Mouse (Mus musculus) 3T3-L1 (cell line): ENCODE data around the gene Cul7.

Source experiments
- DNase-seq: peaks from one replicate; pipeline ENCODE4 v3.0.0-alpha.2; 2015; ENCODE audit warnings: low read depth, low spot score

Gene Cul7

DNA sequence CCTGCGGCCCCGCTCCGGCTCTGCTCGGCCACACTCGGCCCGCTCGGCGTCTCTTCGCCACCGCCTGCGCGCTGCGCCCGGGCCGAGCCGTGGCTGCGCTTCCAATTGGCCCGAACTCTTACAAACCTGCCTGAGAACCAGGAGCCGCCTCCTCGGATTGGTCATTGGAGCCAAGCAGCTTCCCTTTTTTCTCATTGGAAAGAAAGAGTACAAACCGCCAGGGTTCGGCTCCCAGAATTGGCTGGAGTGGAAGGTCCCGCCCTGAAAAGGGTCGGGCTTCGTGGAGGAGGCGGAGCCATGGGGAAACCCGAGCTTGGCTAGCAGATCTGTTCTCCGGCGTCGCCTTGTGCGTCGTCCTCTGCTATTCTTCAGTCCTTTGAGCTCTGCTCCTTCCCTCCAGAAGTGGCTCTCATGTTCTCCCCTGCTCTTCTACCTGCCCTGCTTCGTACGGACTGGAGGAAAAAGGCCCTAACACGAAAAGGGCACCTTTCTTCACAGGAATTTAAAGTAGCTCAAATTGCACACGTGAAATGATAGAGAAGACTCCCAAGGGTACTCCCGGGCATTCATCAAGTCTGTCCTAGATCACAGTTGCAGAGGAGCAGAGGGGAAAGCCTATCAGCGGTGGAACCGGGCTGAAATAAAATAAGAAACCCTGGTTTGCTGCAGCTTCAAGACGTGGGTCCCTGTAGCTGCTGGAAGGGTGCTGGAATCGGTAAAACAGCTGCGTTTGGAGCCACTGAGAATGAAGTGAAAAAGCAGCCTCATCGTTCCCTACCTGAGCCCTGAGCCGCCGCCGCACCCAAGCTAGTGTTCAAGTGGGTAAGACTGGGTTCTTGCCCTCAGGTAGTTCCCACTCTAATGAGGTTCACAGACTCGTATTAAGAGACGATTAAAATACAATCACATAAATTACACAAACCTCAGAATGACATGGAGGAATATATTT is 55.0 kb downstream of the Cul7 start, which contains the start of gene Ppp2r5d:
TSS of gene Ppp2r5d (minus strand) at position 225 of the 949 bp plus-strand sequence.
- DNase-seq: peak; percentile 99

- no peak for DNase-seq
Measured at GRCm38 (mm10) chr17:46706375-46707089, 56.4 kb downstream of the Cul7 start.

DNA sequence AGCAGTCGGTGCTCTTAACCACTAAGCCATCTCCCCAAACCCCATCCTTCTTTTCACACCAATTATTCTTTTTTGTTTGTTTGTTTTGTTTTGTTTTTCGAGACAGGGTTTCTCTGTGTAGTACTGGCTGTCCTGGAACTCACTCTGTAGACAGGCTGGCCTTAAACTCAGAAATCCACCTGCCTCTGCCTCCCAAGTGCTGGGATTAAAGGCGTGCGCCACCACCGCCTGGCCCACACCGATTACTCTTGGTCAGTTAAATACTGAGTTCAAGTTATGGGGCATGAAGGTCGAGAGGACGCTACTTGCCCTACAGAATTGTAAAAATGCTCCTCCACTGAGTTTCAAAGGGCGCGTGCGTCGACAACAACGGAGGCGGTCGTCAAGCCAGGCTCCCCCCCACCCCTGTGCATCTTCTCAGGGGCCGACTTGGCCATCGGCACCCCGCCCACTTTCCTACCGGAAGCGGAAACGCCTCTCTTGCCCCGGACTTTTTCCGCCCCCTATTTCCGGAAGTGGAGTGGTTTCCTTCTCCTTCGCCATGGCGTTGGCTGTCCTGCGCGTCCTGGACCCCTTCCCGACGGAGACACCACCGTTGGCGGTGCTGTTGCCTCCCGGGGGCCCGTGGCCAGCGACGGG is 60.9 kb downstream of the Cul7 start, which contains the start of gene Pex6:
TSS of gene Pex6 (plus strand) at position 505 of the 639 bp plus-strand sequence.
- DNase-seq: peak; percentile 96

DNA sequence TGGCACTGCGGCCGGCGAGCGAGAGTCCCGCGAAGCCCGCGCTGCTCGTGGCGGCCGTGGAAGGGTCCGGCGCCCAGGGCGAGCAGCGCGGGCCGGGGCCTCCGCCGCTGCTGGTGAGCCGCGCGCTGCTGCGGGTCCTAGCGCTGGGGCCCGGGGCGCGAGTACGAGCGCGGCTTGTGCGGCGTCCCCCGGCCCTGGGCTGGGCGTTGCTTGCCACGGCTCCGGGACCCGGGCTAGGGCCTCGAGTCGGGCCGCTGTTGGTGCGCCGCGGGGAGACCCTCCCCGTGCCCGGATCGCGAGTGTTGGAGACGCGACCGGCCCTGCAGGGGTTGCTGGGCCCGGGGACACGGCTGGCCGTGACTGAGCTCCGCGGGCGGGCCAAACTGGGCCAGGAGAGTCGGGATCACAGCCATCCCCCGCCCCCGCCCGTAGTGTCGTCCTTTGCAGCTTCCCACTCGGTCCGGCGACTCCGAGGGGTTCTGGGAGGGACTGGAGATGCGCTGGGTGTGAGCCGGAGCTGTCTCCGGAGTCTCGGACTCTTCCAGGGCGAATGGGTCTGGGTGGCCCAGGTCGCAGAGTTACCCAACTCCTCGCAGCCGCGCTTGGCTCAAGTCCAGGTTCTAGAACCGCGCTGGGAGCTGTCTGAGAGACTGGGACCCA is 61.6 kb downstream of the Cul7 start:
- DNase-seq: peak; percentile 58

GRCm38 (mm10) chr17:46712442-46712841 is 62.3 kb downstream of the Cul7 start:
- no peak for DNase-seq

GRCm38 (mm10) chr17:46713849-46714248 is 63.7 kb downstream of the Cul7 start:
- DNase-seq: no peak
